Mouse (Mus musculus) right cerebral cortex, postnatal 25 days (tissue): ENCODE results near the gene Gpnmb.

Experiments used
- DNase-seq: peaks from one replicate; pipeline ENCODE4 v3.0.0; 2022

Gene Gpnmb

GRCm38 (mm10) chr6:49099086-49099485, 62.7 kb downstream of the Gpnmb start:
- DNase-seq = no peak

- no peak for DNase-seq
Measured at GRCm38 (mm10) chr6:49106746-49107500, 70.6 kb downstream of the Gpnmb start.

GRCm38 (mm10) chr6:49109196-49109595, 72.8 kb downstream of the Gpnmb start:
- DNase-seq = no peak

- no peak for DNase-seq
Measured at GRCm38 (mm10) chr6:49113895-49114294, 77.5 kb downstream of the Gpnmb start.

- DNase-seq = no peak
Measured at GRCm38 (mm10) chr6:49114457-49114856, 78.1 kb downstream of the Gpnmb start.

GRCm38 (mm10) chr6:49115550-49115949, 79.2 kb downstream of the Gpnmb start:
- no peak for DNase-seq

GRCm38 (mm10) chr6:49116241-49116640, 79.9 kb downstream of the Gpnmb start:
- DNase-seq = no peak

GRCm38 (mm10) chr6:49118446-49118845, 82.1 kb downstream of the Gpnmb start:
- no peak for DNase-seq

- DNase-seq = no peak
Measured at GRCm38 (mm10) chr6:49119462-49120135, 83.3 kb downstream of the Gpnmb start.

- no peak for DNase-seq
Measured at GRCm38 (mm10) chr6:49120370-49120769, 84.0 kb downstream of the Gpnmb start.
